Mouse (Mus musculus): ENCODE results near the gene Zfyve28.

The Zfyve28 gene

GRCm38 (mm10) chr5:34288154-34288716, at the start of gene Zfyve28, which contains the start of gene Cfap99:
Gene Zfyve28 (minus strand): TSS chr5:34288449.
Gene Cfap99 (plus strand): TSS chr5:34288600.
- peak; percentile 99 for DNase-seq

DNA sequence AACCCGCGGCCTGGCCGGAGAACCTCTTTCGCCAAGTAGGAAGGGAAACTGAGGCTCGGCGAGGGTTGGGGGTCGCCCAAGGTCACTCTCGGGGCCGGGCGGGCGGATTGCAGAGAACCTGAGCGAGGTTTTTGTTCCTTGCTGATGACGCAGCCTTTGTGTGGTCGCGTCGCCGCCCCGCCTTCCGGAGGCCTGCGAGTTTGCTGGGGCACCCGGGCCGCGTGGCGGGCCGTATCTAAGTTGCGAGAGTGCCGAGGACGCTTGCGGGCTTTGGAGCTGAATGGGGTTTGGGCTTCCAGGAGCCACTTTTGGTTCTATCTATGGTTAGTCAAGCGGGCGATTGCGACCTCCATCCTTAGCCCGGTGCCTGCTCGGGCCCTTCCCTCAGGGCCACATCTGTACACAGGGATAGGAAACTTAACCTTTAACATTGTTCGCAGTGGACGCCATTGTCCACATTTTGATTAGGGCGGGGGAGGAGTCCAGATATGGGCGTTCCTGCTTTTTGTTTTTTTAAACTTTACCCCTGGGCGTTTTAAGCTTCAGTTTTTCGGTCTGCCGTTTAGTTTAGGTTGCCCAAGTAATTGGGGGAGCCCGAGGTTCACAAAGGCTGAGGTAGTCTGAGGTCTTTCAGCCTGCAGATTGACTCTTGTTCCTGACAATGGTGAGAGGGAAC, 48.7 kb upstream of the Zfyve28 start:
- peak; percentile 55 for DNase-seq

DNA sequence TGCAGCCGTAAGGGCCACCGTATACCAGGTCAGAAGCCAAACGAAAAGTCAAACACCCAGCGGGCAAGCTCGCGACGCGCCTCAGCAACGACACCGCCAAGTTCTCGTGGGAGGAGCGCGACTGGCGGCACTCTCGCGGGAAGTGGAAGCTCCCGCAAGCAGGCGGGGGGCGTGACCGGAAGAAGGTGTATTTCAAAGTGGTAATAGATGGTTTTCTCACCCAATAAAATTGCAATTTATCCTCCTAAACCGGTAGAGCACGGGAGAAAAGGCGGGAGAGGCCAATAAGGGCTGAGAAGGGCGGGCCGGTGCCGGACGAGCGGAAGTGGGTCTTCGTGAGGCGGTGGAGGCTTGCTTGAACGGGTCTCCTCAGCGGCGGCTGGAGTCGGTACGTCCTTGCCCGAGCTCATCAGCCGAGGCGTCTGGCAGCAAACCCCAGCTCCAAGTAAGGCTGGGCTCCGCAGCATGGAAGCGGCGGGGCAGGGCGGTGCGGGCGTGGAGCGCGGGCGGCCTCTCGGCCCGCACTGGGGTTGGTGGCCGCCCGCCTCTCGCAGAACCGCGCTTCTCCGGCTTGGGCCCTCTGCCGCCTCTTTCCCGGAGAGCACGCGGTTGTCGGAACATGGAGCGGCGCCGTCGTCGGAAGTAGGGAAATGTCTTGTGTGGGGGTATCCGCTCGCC, 48.0 kb upstream of the Zfyve28 start, which contains the start of gene Rnf4:
Gene Rnf4 (plus strand): TSS at position 193 of the 678 bp plus-strand sequence.
- DNase-seq = peak; percentile 97

DNA sequence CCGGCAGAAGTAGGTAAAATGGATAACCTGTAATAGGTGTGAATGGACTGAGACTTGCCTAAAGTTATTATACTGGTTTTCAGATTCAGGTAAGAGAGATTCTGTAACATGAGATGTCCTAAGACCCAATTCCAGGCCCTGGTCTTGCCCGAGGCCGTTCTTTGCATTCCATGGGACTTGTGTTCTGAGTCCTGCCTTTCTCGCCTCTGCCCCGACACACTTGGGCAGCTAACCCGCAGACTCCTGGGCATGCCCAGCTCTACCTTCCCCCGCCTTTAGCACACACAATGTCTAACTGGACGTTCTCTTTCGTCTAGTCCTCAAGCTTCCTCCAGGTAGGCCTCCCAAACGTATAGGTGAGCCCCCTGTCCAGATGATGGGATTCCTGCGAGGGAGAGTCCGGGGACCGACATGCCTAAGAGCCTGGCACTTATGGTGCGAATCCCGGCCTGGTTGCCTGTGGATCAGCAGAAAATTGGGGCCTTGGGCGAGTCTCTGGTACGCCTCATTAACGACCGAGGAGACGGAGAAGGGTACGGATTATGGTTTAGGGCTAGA, 47.4 kb upstream of the Zfyve28 start:
- DNase-seq = no peak

DNA sequence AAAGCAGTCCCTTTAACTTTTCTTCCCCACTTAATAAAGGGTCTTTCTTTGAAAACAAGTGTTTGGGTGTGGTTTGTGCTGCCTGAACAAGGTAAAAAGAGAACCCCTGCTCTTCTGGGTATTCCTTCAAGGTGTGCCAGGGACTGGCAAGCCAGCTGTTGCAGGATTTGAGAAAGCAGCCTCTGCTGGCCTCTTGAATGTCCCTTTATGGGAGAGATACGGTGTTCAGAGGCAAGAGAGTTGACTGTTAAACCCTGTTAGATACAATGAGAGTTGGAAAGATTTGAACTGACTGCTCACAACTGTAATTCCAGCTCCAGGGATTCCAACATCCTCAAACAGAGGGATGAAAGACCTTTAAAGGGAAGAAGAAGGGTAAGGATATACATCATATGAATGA, 45.8 kb upstream of the Zfyve28 start:
- no peak for DNase-seq

DNA sequence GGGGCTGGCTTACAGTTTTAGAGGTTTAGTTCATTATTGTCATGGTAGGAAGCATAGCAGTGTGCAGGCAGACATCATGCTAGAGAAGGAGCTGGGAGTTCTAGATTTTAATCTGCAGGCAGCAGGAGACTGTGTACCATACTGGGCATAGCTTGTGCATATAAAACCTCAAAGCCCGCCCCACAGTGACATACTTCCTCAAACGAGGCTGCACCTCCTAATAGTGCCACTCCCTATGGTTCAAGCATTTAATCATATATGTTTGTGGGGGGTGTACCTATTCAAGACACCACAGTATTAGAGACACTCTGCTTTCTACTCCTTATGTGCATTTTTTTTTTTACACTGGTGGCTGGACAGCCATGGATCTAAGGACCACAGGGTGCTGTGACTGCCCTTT, 41.9 kb upstream of the Zfyve28 start:
- DNase-seq = no peak

- DNase-seq = peak; percentile 45
Observed at GRCm38 (mm10) chr5:34326875-34327576, 38.8 kb upstream of the Zfyve28 start.

DNA sequence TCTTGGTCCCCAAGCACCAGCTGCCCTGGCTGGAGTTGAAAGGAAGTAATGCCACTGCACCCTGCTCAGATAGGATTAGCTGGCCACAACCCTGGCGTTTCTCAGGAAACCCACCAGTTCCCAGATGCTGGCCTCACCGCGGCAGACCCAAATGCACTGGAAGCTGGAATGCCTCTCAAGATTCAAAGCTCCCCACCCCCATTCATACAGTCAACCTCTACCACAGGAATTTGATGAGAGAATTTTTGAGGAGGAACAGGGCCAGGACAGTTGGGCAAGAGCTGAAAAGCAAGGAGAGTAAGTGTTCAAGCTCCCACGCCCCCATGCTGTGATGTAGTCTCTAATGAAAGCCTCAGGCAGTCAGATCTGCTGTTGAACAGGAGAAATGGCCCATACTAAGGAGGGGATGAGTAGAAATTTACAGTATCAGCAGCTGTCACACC, 38.0 kb upstream of the Zfyve28 start:
- DNase-seq = peak; percentile 22

- DNase-seq = no peak
Observed at GRCm38 (mm10) chr5:34325286-34325685, 37.0 kb upstream of the Zfyve28 start.

- no peak for DNase-seq
Observed at GRCm38 (mm10) chr5:34321236-34321635, 33.0 kb upstream of the Zfyve28 start.

GRCm38 (mm10) chr5:34319491-34320034, 31.3 kb upstream of the Zfyve28 start:
- no peak for DNase-seq

DNA sequence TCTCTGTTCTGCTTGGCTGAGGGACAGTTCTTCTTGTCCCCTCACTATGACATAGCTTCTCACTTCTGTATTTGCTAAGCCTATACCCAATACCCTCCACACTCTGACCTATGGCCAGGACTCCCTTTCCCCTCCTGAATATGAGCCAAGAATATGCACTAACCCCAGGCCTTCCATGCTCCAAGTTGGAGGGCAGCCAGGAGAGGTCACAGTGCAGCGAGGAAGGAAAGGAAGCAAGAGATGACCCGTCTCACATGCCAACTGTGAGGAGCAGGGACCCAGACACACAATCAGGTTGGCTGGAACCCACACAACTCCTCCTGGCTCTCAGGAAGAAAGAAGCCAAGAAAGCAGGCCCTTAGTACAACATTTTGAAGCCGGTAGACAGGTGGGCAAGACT, 20.8 kb upstream of the Zfyve28 start:
- DNase-seq = no peak

DNA sequence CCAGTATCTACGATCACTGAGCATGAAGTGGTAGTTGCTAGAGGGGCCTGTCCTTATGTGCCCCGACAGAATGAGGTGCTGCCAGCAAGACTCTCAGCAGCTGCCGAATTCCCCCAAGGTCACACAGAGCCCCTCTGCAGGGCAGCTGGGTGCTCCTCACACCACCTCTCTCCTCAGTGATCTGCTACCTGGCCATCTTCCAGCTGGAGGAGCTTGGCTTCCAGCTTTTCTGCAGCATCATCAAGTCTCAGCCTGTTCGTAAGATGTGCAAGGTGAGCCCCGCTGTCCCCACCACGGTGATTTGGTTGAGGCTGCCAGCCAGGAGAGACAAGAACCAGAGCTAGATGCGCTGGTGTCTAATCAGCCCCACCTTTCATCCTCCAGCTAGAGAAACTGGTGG, 14.1 kb upstream of the Zfyve28 start:
- DNase-seq = no peak

DNA sequence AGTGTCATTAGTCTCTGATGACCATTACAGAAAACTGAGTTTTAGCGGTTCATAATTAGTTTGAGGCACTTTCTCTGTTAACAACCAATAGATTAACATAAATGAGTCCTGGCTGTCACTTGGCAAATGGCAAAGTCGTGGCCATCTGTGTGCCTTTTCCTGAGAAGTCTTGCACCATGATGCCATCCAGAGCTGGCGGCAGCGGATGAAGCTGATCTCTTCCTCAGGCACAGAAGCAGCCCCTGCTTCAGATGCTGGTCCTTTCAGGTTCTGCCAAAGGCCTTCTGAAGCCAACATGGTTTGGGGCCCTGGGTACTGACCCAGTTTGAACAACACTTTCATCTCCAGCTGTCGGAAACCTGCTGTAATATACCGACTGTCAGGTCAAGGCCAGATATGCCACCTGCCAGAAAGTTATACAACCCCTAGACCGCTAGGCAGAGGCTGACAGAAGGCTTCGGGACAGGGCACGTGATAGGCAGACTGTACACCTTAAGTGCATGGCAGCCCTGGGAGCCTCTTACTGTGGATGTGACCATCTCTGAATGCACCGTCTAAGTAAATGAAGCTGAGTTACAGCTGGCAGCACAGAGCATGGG, 10.8 kb upstream of the Zfyve28 start:
- DNase-seq = no peak

DNA sequence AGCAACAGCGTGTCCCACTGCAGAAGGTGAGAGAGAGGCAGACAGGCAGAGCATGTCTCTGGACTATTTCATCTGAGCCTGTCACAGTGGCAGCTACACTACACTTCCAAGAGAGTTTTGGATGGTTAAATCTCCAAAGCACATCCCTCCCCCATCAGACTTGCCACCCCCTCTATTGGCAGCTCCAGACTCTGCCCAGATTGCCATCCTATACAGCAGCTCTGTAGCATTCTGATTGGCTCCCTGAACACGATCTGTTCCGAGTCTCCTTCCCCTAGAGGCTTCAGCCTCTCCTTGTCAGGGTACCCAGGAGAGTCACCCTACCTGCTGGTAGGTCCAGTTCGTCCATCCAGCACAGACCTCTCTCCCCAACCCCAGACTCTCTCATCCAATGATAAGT, 9.8 kb upstream of the Zfyve28 start:
- DNase-seq = no peak

DNA sequence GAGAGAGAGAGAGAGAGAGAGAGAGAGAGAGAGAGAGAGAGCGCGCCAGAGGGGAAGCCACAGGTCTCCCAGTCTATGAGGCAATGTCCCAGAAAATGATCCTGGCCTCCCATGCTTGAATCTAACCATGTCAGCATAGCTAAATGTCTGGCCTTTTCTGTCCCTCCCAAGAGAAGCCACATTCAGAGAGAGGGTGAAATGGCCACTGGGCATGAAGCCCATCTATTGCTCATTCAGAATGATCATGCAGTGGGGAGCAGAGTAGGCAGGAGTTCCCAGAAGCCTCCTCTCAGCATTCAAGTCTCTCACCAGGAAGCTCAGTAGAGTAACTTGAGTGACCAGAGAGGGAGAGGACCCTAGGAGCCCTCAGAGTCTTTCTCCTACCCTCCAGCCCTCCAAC, 6.9 kb upstream of the Zfyve28 start:
- DNase-seq = no peak

GRCm38 (mm10) chr5:34294696-34295095, 6.4 kb upstream of the Zfyve28 start:
- no peak for DNase-seq

DNA sequence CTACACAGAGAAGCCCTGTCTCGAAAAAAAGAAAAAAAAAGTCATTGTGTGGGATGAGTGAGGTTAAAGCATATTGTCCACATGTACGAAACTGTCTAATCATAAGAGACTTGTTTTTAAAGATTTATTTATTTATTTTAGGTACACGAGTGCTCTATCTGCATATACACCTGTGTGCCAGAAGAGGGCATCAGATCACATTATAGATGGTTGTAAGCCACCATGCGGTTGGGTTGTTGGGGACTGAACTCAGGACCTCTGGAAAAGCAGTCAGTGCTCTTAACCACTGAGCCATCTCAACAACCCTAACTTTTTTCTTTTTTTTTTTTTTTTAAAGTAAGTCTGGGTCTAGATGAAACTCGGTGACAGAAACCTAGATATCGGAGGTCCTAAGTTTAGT, 5.1 kb upstream of the Zfyve28 start:
- DNase-seq = no peak

DNA sequence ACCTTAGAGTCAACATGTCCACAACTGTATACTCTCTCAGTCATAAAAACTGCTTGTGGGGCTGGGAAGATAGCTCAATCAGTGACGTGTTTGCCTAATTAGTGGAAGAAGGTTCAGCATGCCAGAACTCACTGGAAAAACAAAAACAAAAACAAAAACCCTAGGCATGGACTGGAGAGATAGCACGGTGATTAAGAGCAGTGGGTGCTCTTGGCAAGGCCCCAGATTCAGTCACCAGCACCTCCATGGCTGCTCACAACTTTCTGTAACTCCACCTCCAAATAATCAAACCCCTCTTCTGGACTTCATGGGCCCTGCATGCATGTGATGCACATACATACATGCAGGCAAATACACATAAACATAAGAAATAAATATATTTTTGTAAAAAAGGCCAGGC, 1.0 kb upstream of the Zfyve28 start:
- peak; percentile 66 for DNase-seq

DNA sequence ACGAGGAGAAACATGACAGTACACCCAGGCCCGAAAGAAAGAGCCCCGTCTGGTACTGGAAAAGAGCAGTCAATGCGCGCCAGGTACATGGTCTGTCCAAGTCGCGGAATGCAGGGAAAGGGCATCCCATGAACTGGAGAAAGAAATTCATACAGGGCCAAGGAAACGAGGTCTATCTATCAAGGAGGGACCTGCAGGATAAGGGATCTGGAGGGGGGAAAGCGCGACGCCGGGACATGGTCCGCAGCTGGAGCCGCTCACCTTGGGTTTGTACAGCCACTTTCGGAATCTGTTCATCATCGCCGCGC, 457 bp downstream of the Zfyve28 start:
- DNase-seq = no peak

DNA sequence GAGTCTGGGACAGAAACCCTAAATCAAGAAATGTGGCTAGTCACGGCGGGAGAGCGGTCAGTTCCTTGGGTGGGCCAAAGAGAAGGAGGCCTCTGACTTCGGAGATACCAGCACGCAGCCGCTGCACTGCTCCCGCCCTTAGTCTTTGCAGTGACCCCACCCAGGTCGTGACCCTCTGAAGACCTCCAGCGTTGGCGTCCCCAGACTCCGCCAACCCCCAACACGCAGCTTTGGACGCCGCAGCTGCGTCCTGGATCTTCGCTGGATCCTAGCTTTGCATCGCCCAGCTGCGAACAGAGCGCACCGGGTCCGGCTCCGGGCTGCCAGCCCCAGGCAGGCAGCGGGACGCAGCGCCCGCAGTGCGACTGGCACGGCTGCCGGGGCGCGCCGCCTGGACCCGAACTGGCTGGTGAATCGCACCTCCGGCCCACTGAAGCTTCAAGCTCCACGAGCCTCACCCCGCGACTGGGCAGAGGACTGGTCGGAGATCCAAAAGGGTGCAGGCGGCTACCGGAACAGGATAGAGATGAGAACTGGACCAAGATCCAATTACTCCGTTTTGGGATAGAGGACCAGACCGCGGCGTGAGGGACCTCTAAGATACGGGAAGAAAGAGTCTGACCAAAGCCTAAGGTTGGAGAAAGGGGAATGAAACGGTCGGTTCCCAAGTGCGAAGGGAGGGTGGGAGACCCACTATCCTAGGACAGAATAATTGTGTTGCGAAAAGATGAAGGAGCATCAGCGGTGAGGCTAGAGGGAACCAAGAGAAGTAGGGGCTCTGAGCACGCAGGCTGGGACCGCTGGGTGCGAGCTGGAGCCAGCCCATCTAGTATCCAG, 1.0 kb downstream of the Zfyve28 start:
- peak; percentile 73 for DNase-seq

DNA sequence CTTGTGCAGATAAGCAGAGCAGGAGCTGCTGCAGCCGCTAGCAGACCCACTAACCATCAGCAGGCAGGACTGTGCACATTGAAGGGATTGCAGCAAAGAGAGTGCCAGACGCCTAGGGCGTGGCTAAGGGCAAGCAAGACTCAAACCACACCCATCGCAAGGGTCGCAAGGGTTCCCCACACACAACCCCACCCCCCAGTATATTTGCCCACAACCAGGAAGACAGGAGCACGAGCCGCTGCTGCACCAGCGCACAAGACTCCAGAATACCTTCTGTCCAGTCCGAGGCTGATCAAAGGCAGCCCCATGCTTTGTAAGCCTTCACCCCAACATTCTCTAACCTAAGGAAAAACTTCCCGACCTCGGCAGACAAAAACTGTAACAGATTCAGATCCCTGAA, 1.7 kb downstream of the Zfyve28 start:
- peak; percentile 72 for DNase-seq

All from cerebellum, adult 11-12 months (tissue).